Mouse (Mus musculus): ENCODE measurements around the gene Mpzl3. TPM values are rescaled to one million over a fixed set of nuclear protein-coding genes. Genes with fewer than 3 reads are reported as not detected.

Gene Mpzl3
- 3.6 and 5.9 TPM in 2 replicates for polyA plus RNA-seq (2012; rRNA removed; ENCODE audit: low replicate concordance)

DNA sequence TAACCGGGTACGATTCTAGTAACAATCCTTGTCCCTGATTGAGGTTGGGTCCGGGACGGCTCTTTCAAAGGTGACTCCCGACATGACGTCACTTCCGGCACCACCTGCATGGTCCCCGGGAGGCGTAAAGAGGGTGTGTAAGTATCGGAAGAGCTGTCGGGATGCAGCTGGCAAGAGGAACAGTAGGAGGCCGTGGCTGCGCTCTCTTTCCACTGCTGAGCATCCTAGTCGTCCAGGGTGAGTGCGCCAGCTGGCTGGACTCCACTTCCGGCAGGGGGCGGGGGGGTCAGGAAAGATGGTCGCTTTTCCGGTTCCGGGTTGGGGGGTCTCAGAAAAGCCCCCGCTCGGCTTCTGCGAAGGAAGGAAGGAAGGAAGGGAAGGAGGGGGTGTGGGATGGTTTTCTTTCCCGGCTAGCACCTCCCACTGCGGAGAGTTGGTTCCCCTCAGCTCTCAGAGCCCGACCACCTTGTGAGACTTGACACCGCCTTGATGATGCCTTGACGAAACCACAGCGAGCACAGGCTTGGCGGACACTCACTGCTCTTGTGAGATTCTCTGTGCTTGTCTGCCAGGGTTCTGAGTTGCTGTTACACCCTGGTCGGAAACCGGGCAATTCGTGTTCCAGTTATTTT is at the start of gene Mpzl3:
Gene Mpzl3, plus strand, starts transcription at position 105 of the 632 bp plus-strand sequence.

DNA sequence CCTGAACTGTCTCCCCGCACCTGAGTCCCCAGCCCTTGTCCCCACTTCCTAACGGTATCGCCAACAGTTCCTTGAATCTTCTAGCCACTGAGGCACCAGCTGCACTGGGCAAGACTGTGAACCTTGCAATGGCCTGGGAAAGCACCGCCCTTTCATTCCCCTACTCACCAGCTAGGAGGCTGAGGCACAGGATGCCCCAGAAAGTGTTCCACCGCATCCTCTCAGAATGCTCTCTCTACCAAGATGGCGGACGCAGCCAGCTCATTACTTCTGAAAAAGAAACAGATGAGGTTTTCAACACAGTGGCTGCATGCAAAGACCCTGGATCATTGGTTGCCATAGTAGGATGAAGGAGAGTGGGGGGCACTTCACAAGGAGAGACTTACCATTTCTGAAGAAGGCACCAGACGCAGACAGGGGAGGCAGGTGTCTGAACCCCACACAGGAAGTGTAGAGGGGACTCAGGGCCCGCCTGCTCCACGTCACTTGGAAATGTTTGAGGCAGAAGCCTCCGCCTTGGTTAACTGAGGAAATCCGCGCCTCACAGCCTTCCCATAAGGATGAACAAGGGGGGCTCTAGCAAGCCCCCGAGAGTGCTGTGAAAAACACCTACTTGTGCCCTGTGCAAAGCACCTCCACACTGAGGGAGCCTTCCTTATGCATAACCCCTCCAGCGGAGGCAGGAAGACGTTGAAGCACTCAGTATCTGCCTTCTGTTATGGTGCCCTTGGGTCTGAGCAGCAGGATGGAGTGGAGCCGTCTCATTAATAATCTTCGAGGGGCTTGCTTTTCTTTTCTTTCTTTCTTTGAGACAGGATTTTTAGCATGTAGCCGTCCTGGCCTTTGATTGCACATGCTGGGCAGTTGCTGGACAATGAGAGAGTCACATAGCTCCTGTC is 45.6 kb upstream of the Mpzl3 start, which contains the start of gene Cd3e:
Gene Cd3e, minus strand, starts transcription at position 448 of the 899 bp plus-strand sequence.

DNA sequence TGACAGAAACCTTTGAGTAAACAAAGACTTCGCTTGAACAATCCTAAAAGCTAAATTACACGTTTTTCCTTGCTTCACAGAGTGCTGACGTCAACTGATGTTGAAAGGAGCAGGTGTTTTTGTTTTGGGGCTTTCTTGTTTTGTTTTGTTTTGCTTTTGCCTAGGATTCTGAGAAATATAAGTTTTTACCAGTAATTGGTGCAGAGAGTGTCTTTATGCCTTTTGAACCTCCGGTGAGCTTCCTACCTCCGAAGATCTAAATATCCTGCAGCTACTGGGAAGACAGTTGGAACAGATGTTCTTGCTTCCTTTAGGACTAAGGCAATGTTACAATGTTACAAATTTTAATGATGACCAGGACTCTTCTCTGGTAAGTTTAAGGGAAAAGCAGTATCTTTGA is 15.5 kb upstream of the Mpzl3 start, which contains the start of gene Mpzl2:
Gene Mpzl2, plus strand, starts transcription at position 301 of the 400 bp plus-strand sequence.

DNA sequence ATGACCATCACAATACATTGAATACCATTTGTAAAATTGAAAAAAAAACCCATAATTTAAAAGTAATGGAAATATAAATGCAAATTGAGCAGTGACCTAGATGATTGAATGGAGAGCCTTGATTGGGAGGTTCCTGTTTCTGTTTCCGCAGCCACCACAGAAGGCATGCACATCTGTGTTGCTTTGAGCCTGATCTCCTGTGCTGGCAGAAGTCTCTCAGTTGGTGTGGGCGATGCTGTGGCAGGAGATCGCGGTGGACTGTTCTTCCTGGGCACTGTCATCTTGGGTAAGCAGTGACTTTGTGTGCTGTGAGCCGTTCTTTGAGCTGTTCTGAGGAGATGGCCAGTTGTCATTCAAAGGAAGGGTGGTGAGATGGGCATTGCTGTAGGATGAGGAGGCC is 24.0 kb downstream of the Mpzl3 start, which contains the start of gene Jaml:
Gene Jaml, plus strand, starts transcription at position 173 of the 400 bp plus-strand sequence.

DNA sequence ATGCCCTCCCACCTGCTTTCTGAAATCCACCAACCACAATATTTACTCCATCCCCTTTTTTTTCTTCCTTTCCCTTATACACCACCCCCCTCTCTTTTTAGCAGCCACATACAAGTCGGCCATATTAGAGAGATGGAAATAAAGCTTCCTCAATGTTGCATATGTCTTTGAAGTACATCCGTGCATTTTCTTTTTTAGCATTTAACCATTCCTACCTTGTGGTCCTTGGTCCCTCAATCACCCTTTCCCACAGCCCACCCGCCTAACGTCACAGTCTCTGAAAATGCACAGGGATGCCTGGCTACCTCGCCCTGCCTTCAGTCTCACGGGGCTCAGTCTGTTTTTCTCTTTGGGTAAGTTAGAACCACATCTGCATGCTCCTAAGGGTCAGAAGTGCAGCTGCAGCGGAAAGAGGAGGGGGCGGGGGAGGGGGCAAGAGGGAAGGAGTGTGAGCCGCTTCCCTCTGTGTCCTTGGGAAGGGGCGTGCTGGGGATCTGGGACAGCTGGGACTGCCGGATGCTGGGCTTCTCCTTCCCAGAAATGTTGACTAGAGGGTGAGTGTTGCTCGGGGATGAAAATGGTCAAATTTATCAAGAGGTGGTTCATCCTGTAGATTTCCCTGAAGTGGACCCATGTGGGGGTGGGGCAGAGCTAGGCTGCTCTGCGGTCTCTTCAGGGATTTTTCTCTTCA is 62.9 kb downstream of the Mpzl3 start, which contains the start of gene Scn2b:
Gene Scn2b, plus strand, starts transcription at position 42 of the 691 bp plus-strand sequence.

Other genes with a start within 250 kb of the Mpzl3 start
- 24.2 and 30.6 TPM in 2 replicates for gene Kmt2a, start 173.9 kb upstream of the Mpzl3 start, polyA plus RNA-seq (2012; rRNA removed; ENCODE audit: low replicate concordance)
- 132 and 348 TPM in 2 replicates for gene Atp5l, start 134.4 kb upstream of the Mpzl3 start, polyA plus RNA-seq (2012; rRNA removed; ENCODE audit: low replicate concordance)
- gene Ube4a, start 89.6 kb upstream of the Mpzl3 start, polyA plus RNA-seq (2012; rRNA removed; ENCODE audit: low replicate concordance) = 9.0 and 19.2 TPM in 2 replicates
- 12.5 and 15.6 TPM in 2 replicates for gene Cd3g, start 74.8 kb upstream of the Mpzl3 start, polyA plus RNA-seq (2012; rRNA removed; ENCODE audit: low replicate concordance)
- gene Cd3d, start 73.4 kb upstream of the Mpzl3 start, polyA plus RNA-seq (2012; rRNA removed; ENCODE audit: low replicate concordance) = 18.0 and 23.5 TPM in 2 replicates
- 28.6 and 38.7 TPM in 2 replicates for gene Cd3e, start 45.6 kb upstream of the Mpzl3 start, polyA plus RNA-seq (2012; rRNA removed; ENCODE audit: low replicate concordance)
- gene Mpzl2, start 15.4 kb upstream of the Mpzl3 start, polyA plus RNA-seq (2012; rRNA removed; ENCODE audit: low replicate concordance) = 10.6 and 18.6 TPM in 2 replicates
- 0.97 and 1.4 TPM in 2 replicates for gene Jaml, start 24.0 kb downstream of the Mpzl3 start, polyA plus RNA-seq (2012; rRNA removed; ENCODE audit: low replicate concordance)
- gene Scn2b, start 62.6 kb downstream of the Mpzl3 start, polyA plus RNA-seq (2012; rRNA removed; ENCODE audit: low replicate concordance) = 1.3 and 1.5 TPM in 2 replicates
- gene Scn4b, start 83.2 kb downstream of the Mpzl3 start, polyA plus RNA-seq (2012; rRNA removed; ENCODE audit: low replicate concordance) = 1.8 and 25.0 TPM in 2 replicates
- 1.2 and 3.5 TPM in 2 replicates for gene BC049352, start 126.8 kb downstream of the Mpzl3 start, polyA plus RNA-seq (2012; rRNA removed; ENCODE audit: low replicate concordance)
- gene Tmprss4, start 148.9 kb downstream of the Mpzl3 start, polyA plus RNA-seq (2012; rRNA removed; ENCODE audit: low replicate concordance) = 2.1 and 3.6 TPM in 2 replicates
- gene Il10ra, start 214.0 kb downstream of the Mpzl3 start, polyA plus RNA-seq (2012; rRNA removed; ENCODE audit: low replicate concordance) = 21.6 and 25.1 TPM in 2 replicates